Mouse (Mus musculus) limb, embryonic 10.5 days (tissue): ENCODE results near the gene Myh14. TPM values are rescaled to one million over a fixed set of nuclear protein-coding genes. Genes with fewer than 3 reads are reported as not detected.

ENCODE experiments used
- polyA plus RNA-seq: library from polyadenylated mRNA; unstranded; fragments of >200 nt; fragmentation: Nextera tagmentation; extraction: Ambion mirVana; gene quantifications from 2 replicates; pipeline ENCODE4 v1.2.1, GENCODE M21; 2016

Myh14 gene
- polyA plus RNA-seq, 1 experiment from 2014 or later, result 1.8 TPM

Other genes starting within 250 kb of the Myh14 start
- gene Lrrc4b, start 241.8 kb downstream of the Myh14 start, polyA plus RNA-seq, result 0.06 and 0.21 TPM in 2 replicates
- gene Aspdh, start 205.5 kb downstream of the Myh14 start, polyA plus RNA-seq, result not detected in 2 replicates
- 72.6 and 73.3 TPM in 2 replicates for gene Josd2, start 202.9 kb downstream of the Myh14 start, polyA plus RNA-seq
- 78.6 and 91.4 TPM in 2 replicates for gene Emc10, start 174.3 kb downstream of the Myh14 start, polyA plus RNA-seq
- 10.6 and 16.5 TPM in 2 replicates for gene Fam71e1, start 174.3 kb downstream of the Myh14 start, polyA plus RNA-seq
- gene Mybpc2, start 146.2 kb downstream of the Myh14 start, polyA plus RNA-seq, result 0.05 and 0.11 TPM in 2 replicates
- gene Spib, start 138.8 kb downstream of the Myh14 start, polyA plus RNA-seq, result 0.20 TPM in 1 of 2 replicates, not detected in the other
- 175 and 184 TPM in 2 replicates for gene Pold1, start 122.0 kb downstream of the Myh14 start, polyA plus RNA-seq
- 74.5 and 82.2 TPM in 2 replicates for gene Nr1h2, start 116.9 kb downstream of the Myh14 start, polyA plus RNA-seq
- 0.14 and 0.20 TPM in 2 replicates for gene Napsa, start 98.5 kb downstream of the Myh14 start, polyA plus RNA-seq
- 0.21 and 0.28 TPM in 2 replicates for gene Kcnc3, start 80.2 kb downstream of the Myh14 start, polyA plus RNA-seq
- not detected in 2 replicates for gene Izumo2, start 37.9 kb upstream of the Myh14 start, polyA plus RNA-seq
- gene Vrk3, start 77.6 kb upstream of the Myh14 start, polyA plus RNA-seq, result 37.7 and 38.1 TPM in 2 replicates
- 2.6 and 3.1 TPM in 2 replicates for gene Zfp473, start 80.2 kb upstream of the Myh14 start, polyA plus RNA-seq
- gene Nup62, start 145.2 kb upstream of the Myh14 start, polyA plus RNA-seq, result 174 and 181 TPM in 2 replicates
- gene Il4i1, start 145.5 kb upstream of the Myh14 start, polyA plus RNA-seq, result 0.89 and 0.94 TPM in 2 replicates
- 3.1 and 3.4 TPM in 2 replicates for gene Atf5, start 145.8 kb upstream of the Myh14 start, polyA plus RNA-seq
- 96.4 and 99.6 TPM in 2 replicates for gene Akt1s1, start 178.1 kb upstream of the Myh14 start, polyA plus RNA-seq
- 71.4 and 75.2 TPM in 2 replicates for gene Tbc1d17, start 178.2 kb upstream of the Myh14 start, polyA plus RNA-seq
- 37.5 and 43.1 TPM in 2 replicates for gene Pnkp, start 186.3 kb upstream of the Myh14 start, polyA plus RNA-seq
- 434 and 504 TPM in 2 replicates for gene Ptov1, start 198.9 kb upstream of the Myh14 start, polyA plus RNA-seq
- gene Med25, start 221.9 kb upstream of the Myh14 start, polyA plus RNA-seq, result 140 and 145 TPM in 2 replicates
- 14.8 and 20.0 TPM in 2 replicates for gene Fuz, start 225.2 kb upstream of the Myh14 start, polyA plus RNA-seq